Mouse (Mus musculus) MEL (cell line): Measurements from ENCODE around the gene Ecpas. TPM values are rescaled to one million over a fixed set of nuclear protein-coding genes. Genes with fewer than 3 reads are reported as not detected.

ENCODE experiments used
- DNase-seq: peaks from one replicate; pipeline ENCODE4 v3.0.0; 2011; ENCODE audit warnings: low read depth, low spot score
- H3K27ac ChIP-seq: 2 replicates; pipeline ENCODE4 v1.5.1; 2012; ENCODE audit warnings: low read depth, mild to moderate bottlenecking, control low read depth, low read length, moderate library complexity; ENCODE audit not compliant: control insufficient read depth
- H3K27me3 ChIP-seq, 2 experiments: fragments of 150-350 bp in 1 of 2; sonication (generic) in 1 of 2; 2 replicates each; pipeline ENCODE4 v1.6.1; 2012; ENCODE audit warnings: low read length in 2 of 2, mild to moderate bottlenecking in 2 of 2, improper control_type of control experiment in 1 of 2, moderate library complexity in 1 of 2; ENCODE audit not compliant: insufficient read depth in 2 of 2, control insufficient read depth in 1 of 2
- H3K36me3 ChIP-seq, 2 experiments: 2 replicates each; pipeline ENCODE4 v1.6.1; 2012 to 2014; ENCODE audit warnings: low read length in 2 of 2, improper control_type of control experiment in 1 of 2, inconsistent platforms in 1 of 2, mild to moderate bottlenecking in 1 of 2; ENCODE audit not compliant: insufficient read depth in 2 of 2, control insufficient read depth in 1 of 2
- H3K4me1 ChIP-seq, 2 experiments: fragments of 150-350 bp in 1 of 2; sonication (generic) in 1 of 2; 2 replicates each; pipeline ENCODE4 v1.6.1; 2012; ENCODE audit warnings: low read length in 2 of 2, improper control_type of control experiment in 1 of 2, mild to moderate bottlenecking in 1 of 2; ENCODE audit not compliant: insufficient read depth in 2 of 2, control insufficient read depth in 1 of 2
- H3K4me3 ChIP-seq, 2 experiments: fragments of 150-350 bp in 1 of 2; sonication (generic) in 1 of 2; 2 replicates each; pipeline ENCODE4 v1.5.1; 2012; ENCODE audit warnings: low read depth in 2 of 2, low read length in 2 of 2, mild to moderate bottlenecking in 2 of 2, moderate library complexity in 2 of 2, control low read depth in 1 of 2, improper control_type of control experiment in 1 of 2; ENCODE audit not compliant: control insufficient read depth in 1 of 2, insufficient read depth in 1 of 2
- H3K79me2 ChIP-seq: 2 replicates; pipeline ENCODE4 v1.6.1; 2012; ENCODE audit warnings: mild to moderate bottlenecking, low read length, moderate library complexity; ENCODE audit not compliant: control insufficient read depth, poor library complexity, insufficient read depth
- H3K9ac ChIP-seq: 2 replicates; pipeline ENCODE4 v1.6.1; 2012; ENCODE audit warnings: low read depth, mild to moderate bottlenecking, control low read depth, low read length, moderate library complexity; ENCODE audit not compliant: control insufficient read depth, poor library complexity, severe bottlenecking
- H3K9me3 ChIP-seq: fragments of 150-350 bp; sonication (generic); replicated peaks from 2 replicates; pipeline ENCODE4 v1.6.1; 2012; ENCODE audit warnings: mild to moderate bottlenecking, low read length, improper control_type of control experiment, moderate library complexity; ENCODE audit not compliant: insufficient read depth
- CHD1 ChIP-seq: IDR thresholded peaks from 2 replicates; pipeline ENCODE4 v1.6.1; 2012; ENCODE audit warnings: low read depth, mild to moderate bottlenecking, inconsistent platforms, low read length, improper control_type of control experiment
- E2F4 ChIP-seq: IDR thresholded peaks from 2 replicates; pipeline ENCODE4 v1.6.1; 2011; ENCODE audit warnings: low read depth, low read length, improper control_type of control experiment, borderline replicate concordance
- ELF1 ChIP-seq: IDR thresholded peaks from 2 replicates; pipeline ENCODE4 v1.6.1; 2014; ENCODE audit warnings: low read depth, mild to moderate bottlenecking, inconsistent platforms, low read length, improper control_type of control experiment, moderate library complexity
- EP300 ChIP-seq, 2 experiments: IDR thresholded peaks; 2 replicates each; pipeline ENCODE4 v1.6.1; 2011; ENCODE audit warnings: improper control_type of control experiment in 2 of 2, low read length in 2 of 2, low read depth in 1 of 2, mild to moderate bottlenecking in 1 of 2
- ETS1 ChIP-seq: IDR thresholded peaks from 2 replicates; pipeline ENCODE4 v1.6.1; 2012; ENCODE audit warnings: low read depth, mild to moderate bottlenecking, inconsistent platforms, low read length, improper control_type of control experiment, moderate library complexity
- GATA1 ChIP-seq: IDR thresholded peaks from 2 replicates; pipeline ENCODE4 v1.6.1; 2011; ENCODE audit warnings: low read depth, low read length, improper control_type of control experiment
- MAX ChIP-seq: IDR thresholded peaks from 2 replicates; pipeline ENCODE4 v1.6.1; 2011; ENCODE audit warnings: low read length, improper control_type of control experiment
- MAZ ChIP-seq: IDR thresholded peaks from 2 replicates; pipeline ENCODE4 v1.6.1; 2012; ENCODE audit warnings: low read depth, mild to moderate bottlenecking, inconsistent platforms, low read length, improper control_type of control experiment
- MEF2A ChIP-seq: IDR thresholded peaks from 2 replicates; pipeline ENCODE4 v1.6.1; 2014; ENCODE audit warnings: low read depth, mild to moderate bottlenecking, inconsistent platforms, low read length, improper control_type of control experiment; ENCODE audit not compliant: poor library complexity, insufficient replicate concordance, severe bottlenecking; ENCODE audit errors: extremely low read depth
- MXI1 ChIP-seq: IDR thresholded peaks from 2 replicates; pipeline ENCODE4 v1.6.1; 2011; ENCODE audit warnings: mild to moderate bottlenecking, low read depth, low read length, improper control_type of control experiment
- MYC ChIP-seq: IDR thresholded peaks from 2 replicates; pipeline ENCODE4 v1.6.1; 2011; ENCODE audit warnings: low read depth, mild to moderate bottlenecking, low read length, improper control_type of control experiment, moderate library complexity
- NELFE ChIP-seq: IDR thresholded peaks from 2 replicates; pipeline ENCODE4 v1.6.1; 2011; ENCODE audit warnings: low read depth, low read length, improper control_type of control experiment
- POLR2A ChIP-seq, 2 experiments: IDR thresholded peaks; 2 replicates each; pipeline ENCODE4 v1.6.1; 2011 to 2012; ENCODE audit warnings: low read length in 2 of 2, mild to moderate bottlenecking in 2 of 2, control low read depth in 1 of 2, improper control_type of control experiment in 1 of 2, low read depth in 1 of 2, moderate library complexity in 1 of 2; ENCODE audit not compliant: control insufficient read depth in 1 of 2, insufficient read depth in 1 of 2, poor library complexity in 1 of 2
- POLR2AphosphoS2 ChIP-seq: IDR thresholded peaks from 2 replicates; pipeline ENCODE4 v1.6.1; 2011; ENCODE audit warnings: low read length, improper control_type of control experiment
- POLR2AphosphoS5 ChIP-seq: IDR thresholded peaks from 2 replicates; pipeline ENCODE4 v1.6.1; 2012; ENCODE audit warnings: low read depth, borderline replicate concordance, mild to moderate bottlenecking, inconsistent platforms, low read length, moderate library complexity, mixed read lengths
- RAD21 ChIP-seq: IDR thresholded peaks from 2 replicates; pipeline ENCODE4 v1.6.1; 2011; ENCODE audit warnings: mild to moderate bottlenecking, low read depth, low read length, improper control_type of control experiment
- RCOR1 ChIP-seq: IDR thresholded peaks from 2 replicates; pipeline ENCODE4 v1.6.1; 2012; ENCODE audit warnings: low read depth, mild to moderate bottlenecking, inconsistent platforms, low read length, improper control_type of control experiment
- SMC3 ChIP-seq: IDR thresholded peaks from 2 replicates; pipeline ENCODE4 v1.6.1; 2011; ENCODE audit warnings: low read depth, low read length, improper control_type of control experiment
- TAL1 ChIP-seq: IDR thresholded peaks from 2 replicates; pipeline ENCODE4 v1.6.1; 2012; ENCODE audit warnings: mild to moderate bottlenecking, inconsistent platforms, low read length, moderate library complexity, mixed read lengths
- TCF12 ChIP-seq: IDR thresholded peaks from 2 replicates; pipeline ENCODE4 v1.6.1; 2014; ENCODE audit warnings: low read depth, mild to moderate bottlenecking, inconsistent platforms, low read length, improper control_type of control experiment, moderate library complexity
- UBTF ChIP-seq: IDR thresholded peaks from 2 replicates; pipeline ENCODE4 v1.6.1; 2012; ENCODE audit warnings: low read depth, mild to moderate bottlenecking, inconsistent platforms, low read length, improper control_type of control experiment, moderate library complexity, borderline replicate concordance; ENCODE audit not compliant: insufficient read depth
- USF1 ChIP-seq: IDR thresholded peaks from 2 replicates; pipeline ENCODE4 v1.6.1; 2014; ENCODE audit warnings: low read depth, mild to moderate bottlenecking, inconsistent platforms, low read length, improper control_type of control experiment, moderate library complexity
- USF2 ChIP-seq, 2 experiments: IDR thresholded peaks; 2 replicates each; pipeline ENCODE4 v1.6.1; 2011 to 2012; ENCODE audit warnings: improper control_type of control experiment in 2 of 2, low read length in 2 of 2, borderline replicate concordance in 1 of 2, inconsistent platforms in 1 of 2, low read depth in 1 of 2, mild to moderate bottlenecking in 1 of 2; ENCODE audit not compliant: insufficient read depth in 1 of 2
- ZC3H11A ChIP-seq: IDR thresholded peaks from 2 replicates; pipeline ENCODE4 v1.6.1; 2012; ENCODE audit warnings: low read depth, mild to moderate bottlenecking, inconsistent platforms, low read length, improper control_type of control experiment
- ZMIZ1 ChIP-seq: IDR thresholded peaks from 2 replicates; pipeline ENCODE4 v1.6.1; 2012; ENCODE audit warnings: low read depth, mild to moderate bottlenecking, inconsistent platforms, low read length, improper control_type of control experiment, moderate library complexity
- ZNF384 ChIP-seq: IDR thresholded peaks from 2 replicates; pipeline ENCODE4 v1.6.1; 2012; ENCODE audit warnings: low read depth, mild to moderate bottlenecking, inconsistent platforms, low read length, improper control_type of control experiment
- polyA plus RNA-seq, 2 experiments: library from polyadenylated mRNA; stranded (reverse) in 1 of 2; unstranded in 1 of 2; fragments of >175 nt in 1 of 2; fragments of >200 nt in 1 of 2; gene quantifications; 2 replicates each; pipeline versions ENCODE4 v1.2.1 to v1.2.4; 2012; ENCODE audit warnings: low replicate concordance in 2 of 2, low read depth in 1 of 2; ENCODE audit not compliant: insufficient read length in 2 of 2, insufficient read depth in 1 of 2, missing spikeins in 1 of 2
- total RNA-seq: library from RNA; depleted of rRNA; stranded (reverse); fragments of 300-350 nt; gene quantifications from 2 replicates; pipeline ENCODE4 v1.2.3, GENCODE M21; 2012

Gene Ecpas
- total and polyA plus RNA-seq, 3 experiments, result 37.8 to 161 (median 57.6) TPM

DNA sequence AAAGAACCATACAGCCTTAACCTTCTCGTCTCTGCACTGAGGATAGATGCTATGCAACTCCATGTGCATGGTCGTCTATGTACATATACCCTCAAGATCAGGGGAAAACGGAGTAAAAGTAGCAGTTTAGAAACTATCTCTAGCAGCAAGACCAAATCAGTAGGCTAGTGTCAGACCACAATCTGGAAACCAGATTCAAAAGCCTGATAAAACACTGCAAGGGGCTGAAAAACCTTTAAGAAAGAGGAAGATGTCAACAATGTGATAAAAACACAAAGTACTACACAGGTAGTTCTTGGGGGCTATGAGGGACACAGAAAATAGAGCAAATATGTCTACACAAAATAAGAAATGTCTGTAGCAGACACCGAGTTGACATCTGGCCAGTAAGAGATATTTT is 38.2 kb downstream of the Ecpas start (continued):
- no peak for TF ChIP-seq ELF1
- peak; percentile 68; the same call in 1 of the 2 replicates for TF ChIP-seq TCF12
- TF ChIP-seq POLR2AphosphoS2, result 0 out of 2 replicates have a peak, but pooled peaks have one; percentile 38
- TF ChIP-seq POLR2AphosphoS5, result no peak
- TF ChIP-seq MAZ, result no peak
- no peak for TF ChIP-seq ZMIZ1
- no peak for TF ChIP-seq MEF2A
- TF ChIP-seq USF1, result no peak
- TF ChIP-seq, all 39 proteins: peak for 11

DNA sequence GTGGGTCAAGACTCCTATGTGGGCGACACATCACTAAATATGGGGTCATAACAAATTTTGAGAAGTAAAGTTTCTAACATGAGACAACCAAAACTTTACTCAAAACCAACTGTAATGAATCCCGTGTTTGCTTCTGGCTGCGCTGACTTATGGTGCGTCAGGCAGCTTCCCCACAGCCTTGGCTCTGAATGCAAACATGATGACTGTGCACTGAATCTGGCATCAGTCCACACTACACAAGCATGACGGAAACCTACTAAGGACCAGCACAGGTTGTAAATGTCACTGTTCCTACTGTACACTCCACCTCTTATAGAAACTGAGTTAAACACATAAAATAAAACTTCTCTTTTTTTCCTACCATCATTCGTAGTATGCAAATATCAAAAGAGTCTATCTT is 45.3 kb downstream of the Ecpas start:
- peaks cover 0 to 2% of the 10 kb centered on the region in 2 experiments; a peak in 1 of 4 replicates for H3K4me1 ChIP-seq
- H3K36me3 ChIP-seq, result peaks cover 4 to 45% of the 10 kb centered on the region in 2 experiments
- peak; percentile 81 for DNase-seq
- H3K9me3 ChIP-seq, result no peaks in the 10 kb centered on the region
- no peak overlapping the region for H3K9ac ChIP-seq
- no peaks in the 10 kb centered on the region for H3K79me2 ChIP-seq
- H3K4me3 ChIP-seq, result no peak overlapping the region
- H3K27me3 ChIP-seq, result no peaks in the 10 kb centered on the region
- TF ChIP-seq POLR2AphosphoS5 (no peak), SMC3 (no peak), ETS1 (peak; percentile 51; the same call in 1 of the 2 replicates), CHD1 (no peak), MEF2A (no peak), EP300 (IDR thresholded peaks at IDR 0.05; ENCODE audit: low read depth in 1 of 2, low read length in 2 of 2) (0 out of 4 replicates have a peak, but pooled peaks of 1 of the 2 experiments have one; percentile 18)
- H3K27ac ChIP-seq, result no peak overlapping the region

DNA sequence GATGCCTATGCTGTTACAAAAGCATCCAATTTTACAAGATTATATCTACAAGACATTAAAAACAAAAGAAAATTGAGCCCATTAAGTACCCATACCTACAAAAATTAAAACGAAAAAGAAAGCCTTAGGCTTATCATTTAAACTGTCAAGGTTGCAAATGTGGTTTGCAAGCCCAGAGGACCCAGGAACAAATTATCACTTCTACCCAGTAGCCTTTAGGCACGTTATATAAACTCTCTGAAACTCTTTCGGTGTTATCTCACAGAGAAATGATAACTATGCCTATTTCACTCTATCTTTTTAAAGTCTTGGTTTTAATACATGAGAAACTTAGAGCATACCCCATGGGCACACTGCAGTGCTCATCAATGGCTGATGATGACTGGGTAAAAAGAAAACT is 79.6 kb downstream of the Ecpas start:
- Histone ChIP-seq H3K4me1 (peaks cover 11 to 21% of the 10 kb centered on the region in 2 experiments), H3K79me2 (no peaks in the 10 kb centered on the region), H3K27me3 (no peaks in the 10 kb centered on the region), H3K4me3 (peak overlapping the region in 1 of 2 experiments; percentile 37; a peak in 2 of 4 replicates), H3K36me3 (peaks cover 34 to 53% of the 10 kb centered on the region in 2 experiments), H3K9ac (no peak overlapping the region), H3K9me3 (no peaks in the 10 kb centered on the region), H3K27ac (peak overlapping the region; percentile 72)
- DNase-seq, result peak; percentile 75
- TF ChIP-seq E2F4 (no peak), MAX (peak; percentile 29; the same call in 1 of the 2 replicates), ZNF384 (0 out of 2 replicates have a peak, but pooled peaks have one; percentile 19), RAD21 (no peak), POLR2AphosphoS2 (no peak), MXI1 (peak; percentile 76), UBTF (no peak), MYC (0 out of 2 replicates have a peak, but pooled peaks have one; percentile 64), POLR2A (IDR thresholded peaks at IDR 0.05; ENCODE audit: control insufficient read depth in 1 of 2, insufficient read depth in 1 of 2, low read depth in 1 of 2, low read length in 2 of 2, poor library complexity in 1 of 2) (no peak), EP300 (IDR thresholded peaks at IDR 0.05; ENCODE audit: low read depth in 1 of 2, low read length in 2 of 2) (peak; percentile 93 to 97), GATA1 (peak; percentile 97), USF2 (IDR thresholded peaks at IDR 0.05; ENCODE audit: borderline replicate concordance in 1 of 2, insufficient read depth in 1 of 2, low read depth in 1 of 2, low read length in 2 of 2) (no peak), USF1 (no peak), RCOR1 (peak; percentile 92), ZMIZ1 (0 out of 2 replicates have a peak, but pooled peaks have one; percentile 35), NELFE (no peak), ZC3H11A (no peak), TCF12 (peak; percentile 92), ELF1 (no peak), MEF2A (no peak), POLR2AphosphoS5 (no peak), TAL1 (peak; percentile 65)
